Mouse (Mus musculus) forebrain, embryonic 14.5 days (tissue): ENCODE results near the gene Rnase11. TPM values are rescaled to one million over a fixed set of nuclear protein-coding genes. Genes with fewer than 3 reads are reported as not detected.

Experiments
- ATAC-seq: fragments of 200-750 bp; cut with Nextera tagmentation; 2 replicates; pipeline ENCODE4 v1.8.0; 2017; ENCODE audit warnings: mild to moderate bottlenecking, moderate library complexity
- DNase-seq: peaks from one replicate; pipeline ENCODE4 v3.0.0-alpha.2; 2015; ENCODE audit warnings: low spot score
- H3K27ac ChIP-seq: fragments of 300-500 bp; sonication (generic); 2 replicates; pipeline ENCODE4 v1.5.1; 2014; ENCODE audit warnings: low read depth, mild to moderate bottlenecking, control low read depth, low read length, moderate library complexity
- H3K27me3 ChIP-seq: fragments of 300-500 bp; sonication (generic); replicated peaks from 2 replicates; pipeline ENCODE4 v1.6.1; 2014; ENCODE audit warnings: low read length, control low read depth, mixed read lengths; ENCODE audit not compliant: control insufficient read depth, insufficient read depth
- H3K36me3 ChIP-seq: fragments of 300-500 bp; sonication (generic); 2 replicates; pipeline ENCODE4 v1.6.1; 2014; ENCODE audit warnings: low read length, control low read depth; ENCODE audit not compliant: control insufficient read depth, insufficient read depth
- H3K4me1 ChIP-seq: fragments of 300-500 bp; sonication (generic); 2 replicates; pipeline ENCODE4 v1.6.1; 2014; ENCODE audit warnings: antibody characterized with exemption, low read length, control low read depth; ENCODE audit not compliant: control insufficient read depth, insufficient read depth
- H3K4me2 ChIP-seq: fragments of 300-500 bp; sonication (generic); 2 replicates; pipeline ENCODE4 v1.6.1; 2014; ENCODE audit warnings: mild to moderate bottlenecking, control low read depth, low read length
- H3K4me3 ChIP-seq: fragments of 300-500 bp; sonication (generic); 2 replicates; pipeline ENCODE4 v1.5.1; 2014; ENCODE audit warnings: low read depth, low read length, control low read depth
- H3K9ac ChIP-seq: fragments of 300-500 bp; sonication (generic); 2 replicates; pipeline ENCODE4 v1.6.1; 2014; ENCODE audit warnings: mild to moderate bottlenecking, low read length, control low read depth, moderate library complexity
- H3K9me3 ChIP-seq: fragments of 300-500 bp; sonication (generic); replicated peaks from 2 replicates; pipeline ENCODE4 v1.6.1; 2016; ENCODE audit warnings: low read length, control low read depth, mixed read lengths; ENCODE audit not compliant: control insufficient read depth
- WGBS: fragments of 180-500 bp; shearing (Covaris S2); extraction: QIAGEN DNeasy Blood & Tissue Kit; methylation state at CpG from one replicate; pipeline ENCODE4 v1.1.7; 2014; 5-methylcytosine and 5-hydroxymethylcytosine counted together
- polyA plus RNA-seq: library from polyadenylated mRNA; unstranded; fragments of >200 nt; fragmentation: Nextera tagmentation; extraction: Ambion mirVana; gene quantifications from 2 replicates; pipeline ENCODE4 v1.2.1, GENCODE M21; 2014

Gene Rnase11
- polyA plus RNA-seq, 1 experiment from 2014 or later, result not detected

DNA sequence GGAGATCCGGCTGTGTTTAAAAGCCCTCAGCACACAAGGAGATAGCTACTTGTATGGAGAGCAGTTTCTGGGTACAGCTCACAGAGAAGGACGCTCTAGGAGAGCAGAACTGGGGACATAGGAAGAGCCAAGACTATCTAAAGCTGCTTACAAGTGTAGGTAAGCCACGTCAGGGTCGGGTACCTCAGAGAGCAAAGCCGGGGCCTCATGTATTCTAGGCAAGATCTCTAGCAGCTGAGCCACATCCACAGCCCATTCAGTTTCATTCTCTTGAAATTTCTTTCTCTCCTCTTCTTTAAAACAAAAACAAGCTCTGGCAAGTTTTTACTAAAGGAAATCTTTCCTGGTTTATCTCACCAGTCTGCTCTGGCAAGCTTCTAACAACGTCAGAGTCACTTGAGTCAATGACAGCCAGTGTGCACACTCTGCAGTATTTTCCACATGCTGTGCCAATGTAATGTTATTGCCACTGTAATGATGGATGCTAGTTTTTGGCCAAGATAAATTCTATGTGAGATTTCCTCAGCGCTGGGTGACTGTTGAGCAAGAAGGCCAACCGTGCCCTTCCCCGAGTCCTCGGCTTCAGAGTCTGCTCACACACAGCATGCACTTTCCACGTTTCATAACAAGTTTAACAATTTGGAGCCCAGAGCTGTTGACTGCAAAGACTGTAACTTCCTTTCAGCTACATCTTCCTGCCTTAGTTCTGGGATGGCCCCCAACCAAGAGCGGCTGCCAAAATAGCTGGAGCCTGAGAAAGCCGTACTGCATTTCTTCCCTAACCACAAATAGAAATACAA, 41.8 kb downstream of the Rnase11 start:
- no peaks in the 10 kb centered on the region for H3K36me3 ChIP-seq
- H3K9ac ChIP-seq, result no peak overlapping the region
- H3K4me2 ChIP-seq, result no peak overlapping the region
- 85% methylated on average over 13 of the region's 13 CpGs for WGBS
- DNase-seq (peak; percentile 35), ATAC-seq (no peak; the same call in 1 of the 2 replicates)
- no peaks in the 10 kb centered on the region for H3K4me1 ChIP-seq
- H3K27me3 ChIP-seq, result no peaks in the 10 kb centered on the region
- H3K9me3 ChIP-seq, result no peaks in the 10 kb centered on the region
- no peak overlapping the region for H3K4me3 ChIP-seq
- H3K27ac ChIP-seq, result no peak overlapping the region

DNA sequence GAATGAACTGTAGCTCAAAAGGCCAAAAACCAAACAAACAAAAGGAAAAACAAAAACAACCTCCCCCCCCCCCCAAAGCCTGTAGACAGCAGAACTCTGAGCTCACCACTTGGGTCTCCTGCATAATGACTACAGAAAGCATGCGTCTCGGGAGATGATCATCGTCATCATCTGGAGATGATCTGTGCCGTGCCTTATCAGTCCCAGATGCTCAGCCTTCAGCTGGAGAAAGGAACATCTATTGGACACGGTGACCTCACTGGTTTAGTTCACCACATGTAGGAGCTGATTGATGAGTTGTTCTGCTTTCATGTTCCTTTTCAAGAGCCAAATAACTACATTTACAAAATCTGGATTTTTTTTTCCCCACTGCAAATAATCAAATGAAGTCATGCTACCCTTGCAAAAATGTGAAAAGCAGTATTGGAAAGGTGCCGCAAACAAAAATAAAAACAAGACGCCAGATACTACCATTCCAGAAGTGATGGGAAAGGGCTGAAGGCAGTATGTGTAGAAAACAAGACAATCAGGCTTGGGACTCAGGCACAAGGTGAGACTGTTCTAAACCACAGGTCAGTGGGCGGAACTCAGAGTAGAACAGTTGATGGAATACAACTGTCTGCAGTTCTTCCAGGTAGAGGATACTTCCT, 42.7 kb downstream of the Rnase11 start, which contains the start of gene Rnase10:
Gene Rnase10 (plus strand): TSS at position 600 of the 650 bp plus-strand sequence.
- DNase-seq (no peak), ATAC-seq (no peak)
- no peak within 1 kb of the TSS for H3K27ac ChIP-seq
- no peaks in the 10 kb centered on the region for H3K36me3 ChIP-seq
- no peaks in the 10 kb centered on the region for H3K27me3 ChIP-seq
- H3K4me3 ChIP-seq, result no peak within 1 kb of the TSS
- no peaks in the 10 kb centered on the region for H3K9me3 ChIP-seq
- 92% methylated on average over 8 of the region's 8 CpGs for WGBS
- no peak within 1 kb of the TSS for H3K9ac ChIP-seq
- no peaks in the 10 kb centered on the region for H3K4me1 ChIP-seq
- H3K4me2 ChIP-seq, result no peak within 1 kb of the TSS

Other genes starting within 250 kb of the Rnase11 start
- gene Ccnb1ip1, start 242.4 kb downstream of the Rnase11 start, polyA plus RNA-seq, result 0.11 TPM in 1 of 2 replicates, not detected in the other
- gene Parp2, start 242.3 kb downstream of the Rnase11 start, polyA plus RNA-seq, result 58.7 and 60.9 TPM in 2 replicates
- 1.3 and 2.5 TPM in 2 replicates for gene Tep1, start 179.6 kb downstream of the Rnase11 start, polyA plus RNA-seq
- gene Klhl33, start 152.7 kb downstream of the Rnase11 start, polyA plus RNA-seq, result 0.25 and 0.36 TPM in 2 replicates
- gene Osgep, start 125.3 kb downstream of the Rnase11 start, polyA plus RNA-seq, result 160 and 180 TPM in 2 replicates
- 322 and 355 TPM in 2 replicates for gene Apex1, start 125.2 kb downstream of the Rnase11 start, polyA plus RNA-seq
- gene Pip4p1, start 119.3 kb downstream of the Rnase11 start, polyA plus RNA-seq, result 81.4 and 86.0 TPM in 2 replicates
- gene Pnp, start 119.1 kb downstream of the Rnase11 start, polyA plus RNA-seq, result 20.5 and 28.2 TPM in 2 replicates
- gene Gm49342, start 105.6 kb downstream of the Rnase11 start, polyA plus RNA-seq, result 2.5 TPM in 1 of 2 replicates, not detected in the other
- 0.46 and 0.69 TPM in 2 replicates for gene Pnp2, start 94.2 kb downstream of the Rnase11 start, polyA plus RNA-seq
- not detected in 2 replicates for gene Rnase10, start 42.4 kb downstream of the Rnase11 start, polyA plus RNA-seq
- gene Rnase9, start 8.3 kb downstream of the Rnase11 start, polyA plus RNA-seq, result not detected in 2 replicates
- not detected in 2 replicates for gene Rnase12, start 7.5 kb upstream of the Rnase11 start, polyA plus RNA-seq
- not detected in 2 replicates for gene Olfr750, start 24.3 kb upstream of the Rnase11 start, polyA plus RNA-seq
- gene Rnase4, start 40.9 kb upstream of the Rnase11 start, polyA plus RNA-seq, result 11.5 and 14.2 TPM in 2 replicates
- gene Ang, start 41.0 kb upstream of the Rnase11 start, polyA plus RNA-seq, result 2.2 and 2.8 TPM in 2 replicates
- not detected in 2 replicates for gene Eddm3b, start 64.3 kb upstream of the Rnase11 start, polyA plus RNA-seq
- 0.33 and 1.3 TPM in 2 replicates for gene Rnase6, start 73.7 kb upstream of the Rnase11 start, polyA plus RNA-seq
- gene Rnase1, start 96.6 kb upstream of the Rnase11 start, polyA plus RNA-seq, result 0.18 TPM in 1 of 2 replicates, not detected in the other
- gene Rnase2b, start 112.1 kb upstream of the Rnase11 start, polyA plus RNA-seq, result not detected in 2 replicates
- gene Ang2, start 149.0 kb upstream of the Rnase11 start, polyA plus RNA-seq, result not detected in 2 replicates
- gene Ear14, start 153.2 kb upstream of the Rnase11 start, polyA plus RNA-seq, result not detected in 2 replicates
- gene Rnase2a, start 205.9 kb upstream of the Rnase11 start, polyA plus RNA-seq, result not detected in 2 replicates